Mouse (Mus musculus): ENCODE measurements around the gene Ninj2. TPM values are rescaled to one million over a fixed set of nuclear protein-coding genes. Genes with fewer than 3 reads are reported as not detected.

The Ninj2 gene
- total RNA-seq, 2 experiments from 2014 or later = not detected

- no peak for DNase-seq
Observed at GRCm38 (mm10) chr6:120199638-120200394, 106.7 kb downstream of the Ninj2 start.

GRCm38 (mm10) chr6:120201956-120202355 is 108.8 kb downstream of the Ninj2 start:
- DNase-seq = no peak

GRCm38 (mm10) chr6:120202406-120202805 is 109.3 kb downstream of the Ninj2 start:
- DNase-seq = no peak

DNA sequence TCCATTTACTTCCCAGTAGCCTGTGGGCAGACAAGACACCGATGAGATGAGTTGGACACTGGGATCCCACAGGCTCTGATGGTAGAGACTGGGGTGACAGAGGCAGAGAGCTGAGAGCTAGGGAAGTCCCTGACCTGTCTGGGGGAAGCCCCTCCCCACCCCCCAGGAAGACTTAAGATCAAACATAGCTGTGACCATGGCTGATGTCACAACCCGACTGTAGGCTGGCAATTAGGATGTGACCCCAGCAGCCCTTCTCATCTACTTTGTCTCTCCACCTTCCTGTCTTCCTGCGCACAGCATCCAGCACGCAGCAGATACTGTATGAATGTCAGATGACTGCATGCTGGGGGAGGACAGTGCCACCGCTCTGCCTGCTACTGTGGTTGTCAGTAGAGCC is 113.4 kb downstream of the Ninj2 start:
- DNase-seq = no peak

GRCm38 (mm10) chr6:120211536-120211935 is 118.4 kb downstream of the Ninj2 start:
- DNase-seq = no peak

- no peak for DNase-seq
Observed at GRCm38 (mm10) chr6:120216702-120217101, 123.6 kb downstream of the Ninj2 start.

DNA sequence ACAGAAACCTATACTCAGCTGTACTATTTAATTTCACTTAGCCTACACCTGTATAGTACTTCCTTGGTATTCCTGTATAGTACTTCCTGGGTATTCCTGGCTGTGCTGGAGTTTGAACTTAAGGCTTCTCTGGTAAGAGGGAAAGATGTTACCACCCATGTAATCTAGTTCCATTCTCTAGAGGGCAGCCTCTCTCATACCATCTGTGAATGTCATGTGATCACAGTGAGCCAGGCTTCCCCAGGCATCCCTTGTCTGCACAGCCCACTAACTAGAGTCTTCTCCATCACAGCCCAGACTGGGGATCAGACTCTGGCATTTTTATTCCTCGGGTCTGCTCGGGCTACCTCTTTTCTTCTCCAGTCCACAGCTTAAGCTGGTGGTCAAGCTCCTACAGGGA is 126.1 kb downstream of the Ninj2 start:
- DNase-seq = no peak

DNA sequence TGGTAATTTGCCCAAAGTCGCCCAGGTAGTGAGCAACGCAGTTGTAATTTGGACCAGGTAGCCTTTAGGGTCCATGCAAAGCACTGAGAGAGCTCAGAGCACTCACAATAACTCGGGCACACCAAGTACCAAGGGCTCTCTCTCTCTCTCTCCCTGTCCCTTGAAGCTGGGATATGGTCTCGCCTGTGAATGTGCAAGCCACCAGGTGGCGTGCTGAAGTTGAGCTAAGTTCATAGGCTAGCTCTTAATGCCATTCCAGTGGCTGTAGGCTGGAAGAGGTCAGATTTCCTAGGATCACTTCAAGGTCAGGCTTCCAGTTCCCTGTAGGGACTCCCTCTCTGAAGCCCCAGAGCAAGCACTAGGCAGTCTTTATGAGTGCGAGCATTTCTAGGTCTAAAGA is 129.5 kb downstream of the Ninj2 start:
- peak; percentile 73 for DNase-seq

- no peak for DNase-seq
Observed at GRCm38 (mm10) chr6:120225355-120225754, 132.2 kb downstream of the Ninj2 start.

DNA sequence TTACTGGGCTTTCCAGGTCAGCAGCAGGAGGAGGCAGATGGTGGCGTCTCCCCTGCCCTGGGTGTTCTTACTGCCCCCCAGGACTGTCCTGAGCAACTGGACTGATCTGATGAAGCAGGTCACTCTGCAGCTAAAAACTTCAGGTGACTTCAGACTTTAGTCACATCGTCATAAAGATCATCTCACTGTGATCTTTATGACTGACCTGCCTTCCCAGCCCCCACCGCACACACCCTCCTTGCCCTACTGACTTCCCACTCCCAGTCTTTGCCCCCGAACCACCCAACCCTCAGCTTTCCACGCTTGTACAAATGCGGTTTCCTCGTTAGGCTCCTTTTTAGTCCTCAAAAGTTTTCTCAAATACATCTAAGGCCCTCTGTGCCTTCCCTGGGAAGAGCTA is 133.9 kb downstream of the Ninj2 start:
- no peak for DNase-seq

- DNase-seq = no peak
Observed at GRCm38 (mm10) chr6:120229806-120230205, 136.7 kb downstream of the Ninj2 start.

DNA sequence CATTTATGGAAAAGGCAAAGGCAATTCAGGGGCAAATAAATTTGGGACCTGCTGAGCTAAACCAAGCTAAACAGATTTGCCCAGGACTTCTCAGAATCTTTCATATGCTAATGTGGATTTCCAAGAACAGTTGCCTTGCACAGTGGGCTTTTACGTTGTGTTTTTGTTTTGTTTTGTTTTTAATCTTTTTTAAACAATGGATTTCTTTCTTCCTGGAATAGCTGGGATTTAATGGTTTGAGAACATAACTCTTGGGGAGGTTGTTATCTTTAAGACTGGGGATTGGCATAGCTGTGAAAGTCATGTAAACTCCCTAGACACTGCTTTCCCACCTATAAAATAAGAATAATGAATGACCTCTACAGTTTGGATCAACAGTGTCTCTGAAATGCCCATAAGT is 137.3 kb downstream of the Ninj2 start:
- DNase-seq = no peak

GRCm38 (mm10) chr6:120232885-120233284 is 139.7 kb downstream of the Ninj2 start:
- no peak for DNase-seq

DNA sequence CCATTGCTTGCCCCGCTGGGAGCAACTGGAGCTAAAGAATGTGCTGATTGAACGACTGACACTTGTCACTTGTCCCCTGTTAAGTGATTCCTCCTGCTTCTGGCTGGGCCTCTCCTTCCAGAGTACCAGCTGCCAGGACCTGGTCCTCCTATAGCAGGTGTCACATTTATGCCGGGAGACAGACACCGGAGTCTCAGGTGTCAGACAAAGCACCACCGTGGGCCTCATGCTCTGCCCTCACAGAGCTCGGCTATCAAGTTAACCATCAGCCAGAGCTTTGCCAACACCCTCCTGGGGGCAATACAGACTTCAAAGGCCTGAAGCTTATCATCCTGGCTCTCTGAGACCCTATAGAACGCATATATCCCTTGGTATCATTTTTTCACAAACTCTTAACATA is 142.7 kb downstream of the Ninj2 start:
- no peak for DNase-seq

DNA sequence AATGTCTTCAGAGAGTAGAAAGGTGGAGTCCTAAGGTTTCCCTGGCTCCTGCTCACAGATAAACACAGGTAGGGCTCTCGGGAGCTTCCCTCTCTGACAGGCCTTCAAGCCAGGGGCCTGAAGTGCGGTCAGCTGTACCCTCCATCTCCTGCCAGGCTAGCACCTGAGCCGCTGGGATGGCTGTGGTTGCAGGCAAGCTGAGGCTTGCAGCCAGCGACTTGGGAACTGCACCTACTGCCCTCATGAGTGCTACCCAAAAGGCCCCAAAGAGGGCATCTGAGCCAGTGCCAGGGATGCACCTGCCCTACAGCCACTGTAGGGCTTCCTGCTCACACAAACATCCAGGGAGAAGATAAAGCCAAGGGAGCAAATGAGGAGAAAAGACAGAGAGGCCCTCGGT is 147.3 kb downstream of the Ninj2 start:
- DNase-seq = no peak

DNA sequence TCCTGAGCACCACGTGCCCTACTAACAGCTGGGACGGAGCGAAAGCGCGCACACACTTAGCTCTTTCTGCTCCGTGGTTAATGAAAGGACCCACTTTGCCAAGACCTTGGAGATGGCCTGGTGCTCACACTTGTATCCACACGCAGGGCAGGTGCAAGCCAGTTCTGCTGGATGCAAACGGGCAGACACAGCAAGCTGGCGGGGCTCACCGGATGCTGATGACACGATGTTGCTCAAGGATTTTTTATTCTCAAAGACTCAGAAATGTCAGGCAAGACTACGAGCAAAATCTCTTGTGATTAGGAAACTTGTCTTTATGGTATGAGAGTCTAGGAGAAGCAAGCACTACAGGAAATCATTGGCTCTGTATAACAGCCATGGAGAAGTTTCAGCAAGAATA is 148.3 kb downstream of the Ninj2 start:
- DNase-seq = no peak

- no peak for DNase-seq
Observed at GRCm38 (mm10) chr6:120242530-120242929, 149.4 kb downstream of the Ninj2 start.

- DNase-seq = no peak
Observed at GRCm38 (mm10) chr6:120243250-120243649, 150.1 kb downstream of the Ninj2 start.

DNA sequence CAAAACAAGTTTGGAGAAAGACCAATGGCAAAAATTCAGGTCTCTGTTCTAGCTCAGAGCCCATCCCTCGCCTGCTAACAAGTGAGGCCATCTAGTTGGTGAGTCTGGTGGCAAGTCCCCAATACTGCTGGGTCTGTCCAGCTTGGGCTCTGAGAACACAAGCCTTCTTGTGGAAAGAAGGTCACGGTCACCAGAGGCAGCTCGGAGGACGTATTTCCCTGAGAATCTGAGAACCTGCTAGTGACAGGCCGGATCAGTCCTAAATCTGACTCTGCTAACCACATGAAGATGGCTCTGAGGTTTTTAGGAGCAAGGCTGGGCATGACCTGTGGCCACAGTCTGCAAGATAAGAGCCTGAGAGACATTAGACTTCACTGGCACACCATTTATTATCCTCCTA is 153.5 kb downstream of the Ninj2 start:
- DNase-seq = no peak

GRCm38 (mm10) chr6:120249831-120250230 is 156.7 kb downstream of the Ninj2 start:
- DNase-seq = no peak

Measured in gastrocnemius, postnatal 10 days (tissue).